Mouse (Mus musculus): Measurements from ENCODE around the gene Polr3c.

- TF ChIP-seq CTCF (IDR thresholded peaks at IDR 0.05; ENCODE audit: borderline replicate concordance, insufficient read depth, low read depth, low read length) (peak; percentile 71), POLR2A (IDR thresholded peaks at IDR 0.05; ENCODE audit: borderline replicate concordance, insufficient read depth, low read length) (peak; percentile 25; the same call in 1 of the 2 replicates)
These were observed 63.8 kb downstream of the Polr3c start for GRCm38 (mm10) chr3:96663432-96664239.
